Mouse (Mus musculus) lung, postnatal 0 days (tissue): ENCODE measurements at regions not wholly inside any gene's neighbourhood (a gene's known extent, or its start where the extent isn't known, plus 50 kb on each side); places are given as distances from the start of the nearest gene placed in this dataset.

Experiments
- CTCF ChIP-seq: IDR thresholded peaks from 2 replicates; pipeline ENCODE4 v1.5.1; 2016; ENCODE audit warnings: antibody characterized with exemption, mild to moderate bottlenecking
- EP300 ChIP-seq: IDR thresholded peaks from 2 replicates; pipeline ENCODE4 v1.6.1; 2016; ENCODE audit warnings: antibody characterized with exemption, mild to moderate bottlenecking, control low read depth

GRCm38 (mm10) chr17:51966573-51967284, 133.6 kb upstream of the Satb1 start:
- TF ChIP-seq CTCF (no peak), EP300 (no peak)
